Mouse (Mus musculus) embryo, embryonic 10.5 days (tissue): Measurements from ENCODE around the gene Hfe.
"Not testable (repeated sequence)": the region's sequence is repeated elsewhere in the genome, so short reads cannot be mapped to it uniquely, and the experiment has no call there.

Experiments
- DNase-seq: peaks from one replicate; pipeline ENCODE4 v3.0.0-alpha.2; 2015; ENCODE audit warnings: low spot score

Hfe gene

DNA sequence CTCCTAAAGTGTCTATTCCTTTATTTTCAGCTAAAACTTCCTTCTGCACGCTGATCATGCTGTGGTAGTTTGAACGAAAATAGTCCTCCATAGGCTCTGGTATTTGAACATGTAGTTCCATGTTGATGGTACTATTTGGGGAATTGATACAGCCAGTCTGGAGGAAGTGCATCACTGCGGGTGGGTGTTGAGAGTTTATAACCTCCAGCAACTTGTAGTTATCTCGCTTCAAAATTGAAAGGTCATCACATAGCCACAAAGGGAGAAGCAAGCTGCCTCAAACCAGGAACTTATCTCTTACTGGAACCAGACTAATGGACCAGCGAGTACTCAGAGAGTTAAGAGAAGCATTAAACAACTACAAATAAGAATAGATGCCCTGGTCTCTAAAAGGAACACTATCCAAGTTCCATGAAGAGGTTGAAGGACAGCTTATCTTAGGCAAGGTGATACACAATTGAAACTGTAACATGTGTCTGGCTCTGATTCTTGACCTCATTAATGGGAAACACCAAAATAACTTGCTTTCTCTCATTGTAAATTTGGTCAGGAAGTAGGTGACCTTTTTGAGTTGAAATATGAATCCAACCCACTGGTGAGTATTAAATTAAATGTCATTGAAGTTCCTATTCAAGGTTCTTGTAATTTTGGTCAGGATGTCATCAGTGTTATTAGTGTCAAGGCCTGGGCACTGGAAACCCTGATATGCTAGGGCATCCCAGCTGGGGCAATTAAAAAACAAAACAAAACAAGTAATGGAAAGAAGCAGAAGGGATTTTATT, 5.8 kb upstream of the Hfe start:
- DNase-seq: no peak

DNA sequence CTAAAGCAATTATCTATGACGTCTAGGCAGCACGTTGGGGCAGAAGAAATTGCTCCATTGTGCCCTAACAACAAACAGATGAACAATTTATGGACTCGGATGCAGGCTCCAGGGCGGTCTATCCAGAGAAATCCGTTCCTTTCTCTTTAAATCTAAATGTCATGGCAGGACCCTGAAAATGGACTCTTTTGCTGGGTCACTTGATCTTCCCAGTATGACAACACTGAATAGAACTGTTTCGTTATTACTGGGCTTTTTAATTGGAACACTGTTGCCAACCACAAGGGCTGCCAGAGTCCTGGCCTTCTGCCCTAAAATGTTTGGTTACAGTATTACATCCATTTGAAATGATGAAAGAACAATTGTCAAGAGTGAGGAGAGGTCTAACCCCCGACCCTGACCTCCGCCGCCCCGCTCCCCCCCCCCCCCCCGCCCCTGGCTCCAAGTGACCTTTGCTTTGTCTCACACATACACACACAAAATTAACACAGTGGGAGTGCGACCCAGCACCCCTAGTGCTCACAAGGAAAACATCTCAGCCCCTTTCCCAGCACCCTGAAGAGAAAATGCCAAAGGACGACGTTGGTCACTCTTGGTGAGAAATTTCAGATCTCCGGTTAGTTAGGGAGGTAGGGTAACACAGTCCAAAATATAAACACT, 810 bp downstream of the Hfe start:
- no peak for DNase-seq

DNA sequence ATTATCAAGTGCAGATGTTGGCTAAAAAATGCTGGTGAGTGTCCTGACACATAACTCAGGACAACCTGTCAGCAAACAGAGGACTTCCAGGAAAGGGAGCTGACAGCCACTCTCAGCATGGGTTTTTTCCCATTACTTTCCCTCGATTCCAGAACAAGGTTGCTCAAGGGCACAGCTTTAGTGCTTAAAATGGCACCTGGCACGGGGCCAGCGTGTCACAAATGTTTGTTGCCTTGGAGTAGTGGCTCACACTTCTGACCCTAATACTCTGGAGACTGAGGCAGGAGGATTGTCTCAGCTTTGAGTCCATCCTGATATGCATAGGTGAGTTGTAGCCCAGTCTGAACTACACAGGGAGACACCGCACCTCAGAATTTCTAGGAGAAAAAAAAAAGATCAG, 2.0 kb downstream of the Hfe start:
- no peak for DNase-seq

DNA sequence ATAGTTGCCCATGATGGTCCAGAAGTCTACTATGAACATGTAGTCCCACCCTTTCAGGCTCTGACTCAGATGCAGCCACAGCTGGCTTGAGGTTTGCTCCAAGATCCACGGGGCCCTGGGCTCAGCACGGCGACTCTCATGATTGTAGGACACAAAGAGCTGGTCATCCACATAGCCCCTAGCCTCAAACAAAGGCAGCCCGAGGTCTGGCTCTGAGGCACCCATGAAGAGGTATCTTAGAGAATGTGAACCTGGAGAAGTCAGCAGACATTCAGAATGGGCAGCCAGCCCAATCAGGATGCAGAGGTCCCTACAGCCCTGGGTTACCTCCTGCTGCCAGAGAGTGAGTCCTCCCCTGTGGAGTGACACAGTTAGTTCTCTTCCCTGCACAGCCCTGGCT, 2.6 kb downstream of the Hfe start:
- no peak for DNase-seq

DNA sequence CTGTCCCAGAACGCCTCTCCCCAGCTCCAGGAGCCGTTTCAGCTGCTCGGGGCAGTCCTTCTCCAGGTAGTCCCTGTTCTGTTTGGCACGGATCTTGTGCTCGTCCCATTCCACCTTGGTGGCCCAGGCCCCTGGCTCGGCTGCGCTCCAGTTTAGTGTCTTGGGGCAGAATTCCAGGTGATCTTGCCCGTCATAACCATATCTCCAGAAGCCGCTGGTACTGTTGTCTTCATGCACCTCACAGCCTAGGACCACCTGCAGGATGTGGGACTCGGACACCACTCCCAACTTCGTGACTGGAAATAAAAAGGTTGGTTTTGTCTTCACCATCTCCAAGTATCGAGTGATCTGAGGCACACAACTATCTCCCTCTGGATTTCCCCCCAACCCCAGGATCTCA, 3.9 kb downstream of the Hfe start:
- no peak for DNase-seq

DNA sequence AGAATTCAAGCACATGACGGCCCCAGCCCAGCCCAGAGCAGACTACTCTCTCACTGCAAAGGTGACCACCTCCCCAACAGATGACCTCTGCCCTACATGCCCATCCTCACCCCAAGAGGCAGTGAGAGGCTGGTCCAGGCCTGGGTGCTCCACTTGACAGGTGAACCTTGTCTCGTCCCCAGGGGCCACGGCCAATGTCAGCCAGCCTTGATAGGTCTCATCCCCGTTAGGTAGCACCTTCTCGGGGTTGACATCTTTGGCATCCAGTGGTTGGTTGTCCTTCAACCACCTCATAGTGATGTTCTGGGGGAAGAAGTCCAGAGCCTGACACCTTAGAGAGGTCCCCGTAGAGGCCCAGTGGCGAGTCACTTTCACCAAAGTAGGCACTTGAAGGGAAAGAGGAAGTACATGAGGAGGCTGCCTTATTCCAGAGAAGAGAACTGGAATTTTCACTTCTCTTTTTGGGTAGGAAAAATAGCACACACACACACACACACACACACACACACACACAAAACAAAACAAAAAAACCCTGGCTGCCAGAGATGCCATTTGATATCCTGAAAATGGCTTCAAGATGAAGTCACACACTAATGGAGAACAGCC, 4.8 kb downstream of the Hfe start:
- no peak for DNase-seq

DNA sequence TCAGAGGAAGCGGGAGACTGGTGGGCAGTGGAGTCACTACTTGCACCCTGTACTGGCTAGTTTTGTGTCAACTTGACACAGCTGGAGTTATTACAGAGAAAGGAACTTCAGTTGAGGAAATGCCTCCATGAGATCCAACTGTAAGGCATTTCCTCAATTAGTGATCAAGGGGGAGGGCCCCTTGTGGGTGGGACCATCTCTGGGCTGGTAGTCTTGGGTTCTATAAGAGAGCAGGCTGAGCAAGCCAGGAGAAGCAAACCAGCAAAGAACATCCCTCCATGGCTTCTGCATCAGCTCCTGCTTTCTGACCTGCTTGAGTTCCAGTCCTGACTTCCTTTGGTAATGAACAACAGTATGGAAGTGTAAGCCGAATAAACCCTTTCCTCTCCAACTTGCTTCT, 7.9 kb downstream of the Hfe start:
- DNase-seq: not testable (repeated sequence)

DNA sequence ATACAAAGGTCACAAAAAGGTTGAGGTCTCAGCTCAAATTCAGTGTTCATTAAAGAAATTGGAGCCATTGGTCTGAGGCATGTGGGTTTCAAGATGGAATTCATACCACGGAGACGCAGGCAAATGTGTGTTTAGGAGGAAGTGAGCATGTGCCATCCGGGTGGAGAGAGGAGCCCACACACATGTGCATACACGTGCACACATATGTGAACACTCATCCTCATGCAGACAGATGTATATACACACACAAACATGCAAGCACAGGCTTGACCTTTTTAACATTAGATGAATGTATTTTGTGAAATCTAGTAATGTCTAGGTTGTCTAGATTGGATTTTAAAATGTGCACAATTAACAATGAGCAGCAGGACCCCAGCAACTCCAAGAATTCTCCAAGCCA, 8.4 kb downstream of the Hfe start:
- DNase-seq: no peak

DNA sequence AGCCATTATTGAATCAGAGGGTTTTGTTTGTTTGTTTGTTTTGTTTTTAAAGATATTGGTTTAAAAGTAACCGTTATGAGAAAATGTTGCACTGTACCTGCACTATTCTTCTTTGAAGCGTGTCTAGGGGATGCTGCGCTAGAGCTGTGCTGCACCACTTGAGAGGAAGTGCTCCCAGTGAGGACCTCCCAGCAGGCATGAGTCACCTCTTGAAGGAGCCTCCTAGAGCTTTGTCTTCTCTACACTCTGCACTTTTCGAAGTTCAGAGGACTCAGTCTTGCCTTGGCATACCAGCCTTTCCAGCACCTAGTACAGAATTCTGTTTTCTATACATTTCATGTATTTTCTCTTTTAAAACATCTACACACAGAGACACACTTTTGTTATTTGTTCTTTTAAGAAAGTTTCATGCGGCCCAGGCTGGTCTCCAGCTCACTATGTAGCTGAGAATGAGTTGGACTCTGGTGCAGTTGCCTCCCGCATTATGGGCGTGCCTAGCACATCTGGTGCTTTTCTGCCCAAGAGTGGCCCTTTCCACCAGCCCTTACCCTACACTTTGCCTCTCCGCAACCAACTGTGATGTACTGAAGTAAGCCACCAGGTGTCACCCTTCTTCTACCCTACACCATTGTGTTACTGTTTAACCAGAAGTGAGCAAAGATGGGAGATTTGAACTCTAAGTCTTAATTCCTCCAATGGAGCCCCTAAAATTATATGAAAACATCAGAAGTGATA, 9.7 kb downstream of the Hfe start:
- DNase-seq: peak; percentile 92

DNA sequence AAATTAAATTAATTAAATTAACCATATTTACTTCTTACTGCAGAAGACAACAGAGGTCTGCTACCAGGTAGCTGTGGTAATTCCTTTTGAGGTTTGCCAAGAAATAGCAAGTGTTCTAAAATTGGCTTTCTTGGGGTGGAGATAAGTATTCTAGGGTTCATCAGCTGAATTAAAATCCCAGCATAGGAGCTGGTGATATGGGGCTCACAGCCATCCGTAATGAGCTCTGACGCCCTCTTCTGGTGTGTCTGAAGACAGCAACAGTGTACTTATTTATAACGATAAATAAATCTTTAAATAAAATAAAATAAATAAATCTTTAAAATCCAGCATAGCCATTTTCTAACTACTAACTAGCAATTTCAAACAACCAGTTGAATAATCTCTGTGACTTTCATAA, 10.9 kb downstream of the Hfe start:
- DNase-seq: no peak

DNA sequence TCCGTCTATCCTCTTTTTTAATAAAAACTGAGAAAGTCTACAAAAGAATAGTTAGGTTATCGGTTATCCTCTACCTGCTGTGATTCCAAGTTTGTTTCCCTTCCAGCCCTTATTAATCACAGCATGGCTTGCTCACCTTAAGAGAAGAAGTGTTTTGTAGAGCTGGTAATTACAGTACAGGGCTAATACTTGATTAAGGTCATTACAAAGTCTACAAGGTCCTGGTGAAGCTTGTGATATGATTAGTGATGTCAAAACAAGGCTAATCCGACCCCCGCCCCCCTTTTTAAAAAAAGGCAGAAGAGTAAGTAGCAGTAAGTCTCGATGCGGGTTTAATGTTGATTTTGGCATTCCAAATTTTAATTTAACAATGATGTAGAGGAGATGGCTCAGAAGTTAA, 11.7 kb downstream of the Hfe start:
- no peak for DNase-seq

DNA sequence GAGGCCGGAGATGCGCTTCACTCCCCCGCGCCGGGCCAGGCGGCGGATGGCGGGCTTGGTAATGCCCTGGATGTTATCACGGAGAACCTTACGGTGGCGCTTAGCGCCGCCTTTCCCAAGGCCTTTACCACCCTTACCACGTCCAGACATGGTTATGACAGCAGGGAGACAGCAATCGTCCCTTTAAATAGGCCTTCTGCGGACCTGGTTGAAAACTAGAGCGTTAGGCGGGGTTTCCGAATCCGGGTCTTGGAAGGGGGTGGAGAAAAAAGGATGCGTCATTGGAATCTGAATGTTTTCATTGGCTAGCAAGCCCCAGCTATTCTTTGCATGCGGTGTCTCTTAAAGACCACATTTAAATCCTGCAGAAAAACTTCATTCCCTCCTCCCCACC, 12.4 kb downstream of the Hfe start, which contains the start of gene Hist1h4c:
Hist1h4c (minus strand) TSS at position 155 of the 394 bp plus-strand sequence.
- peak; percentile 99 for DNase-seq

DNA sequence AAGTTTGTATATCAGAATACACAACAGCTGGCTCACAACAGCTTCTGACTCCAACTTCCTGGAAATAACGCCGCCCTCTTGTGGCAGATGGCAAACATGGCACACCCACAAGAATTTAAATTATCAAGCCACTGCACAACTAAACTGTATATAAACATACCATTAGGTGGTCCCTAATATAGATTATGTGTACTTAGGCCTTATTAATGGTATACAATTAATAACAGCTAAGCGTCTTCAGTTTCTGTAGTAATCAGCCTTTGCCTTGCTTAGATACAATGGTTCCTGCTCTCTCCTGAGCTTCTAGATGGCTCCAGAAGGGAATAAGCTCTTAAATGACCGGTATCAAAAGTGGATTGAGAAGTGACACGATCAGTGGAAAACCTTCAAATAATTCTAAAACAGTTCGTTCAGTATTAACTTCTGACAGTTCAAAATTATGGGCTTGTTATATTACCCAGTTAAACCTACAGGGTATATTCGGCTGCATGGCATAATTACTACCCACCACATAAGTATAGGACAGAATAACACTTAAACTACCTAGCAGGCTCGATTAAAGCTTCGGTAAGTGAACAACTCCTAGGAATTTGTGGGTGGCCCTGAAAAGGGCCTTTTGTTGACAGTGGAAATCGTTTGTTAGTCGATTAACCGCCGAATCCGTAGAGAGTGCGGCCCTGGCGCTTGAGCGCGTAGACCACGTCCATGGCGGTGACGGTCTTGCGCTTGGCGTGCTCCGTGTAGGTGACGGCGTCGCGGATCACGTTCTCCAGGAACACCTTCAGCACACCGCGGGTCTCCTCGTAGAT, 13.0 kb downstream of the Hfe start:
- DNase-seq: peak; percentile 91

DNA sequence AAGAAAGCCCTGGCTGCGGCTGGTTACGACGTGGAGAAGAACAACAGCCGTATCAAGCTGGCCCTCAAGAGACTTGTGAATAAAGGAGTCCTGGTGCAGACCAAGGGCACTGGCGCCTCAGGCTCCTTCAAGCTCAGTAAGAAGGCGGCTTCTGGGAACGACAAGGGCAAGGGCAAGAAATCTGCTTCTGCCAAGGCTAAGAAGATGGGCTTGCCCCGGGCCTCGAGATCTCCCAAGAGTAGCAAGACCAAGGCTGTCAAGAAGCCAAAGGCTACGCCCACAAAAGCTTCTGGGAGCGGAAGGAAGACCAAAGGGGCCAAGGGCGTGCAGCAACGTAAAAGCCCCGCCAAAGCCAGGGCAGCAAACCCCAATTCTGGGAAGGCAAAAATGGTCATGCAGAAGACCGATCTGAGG, 14.6 kb downstream of the Hfe start:
- DNase-seq: no peak

DNA sequence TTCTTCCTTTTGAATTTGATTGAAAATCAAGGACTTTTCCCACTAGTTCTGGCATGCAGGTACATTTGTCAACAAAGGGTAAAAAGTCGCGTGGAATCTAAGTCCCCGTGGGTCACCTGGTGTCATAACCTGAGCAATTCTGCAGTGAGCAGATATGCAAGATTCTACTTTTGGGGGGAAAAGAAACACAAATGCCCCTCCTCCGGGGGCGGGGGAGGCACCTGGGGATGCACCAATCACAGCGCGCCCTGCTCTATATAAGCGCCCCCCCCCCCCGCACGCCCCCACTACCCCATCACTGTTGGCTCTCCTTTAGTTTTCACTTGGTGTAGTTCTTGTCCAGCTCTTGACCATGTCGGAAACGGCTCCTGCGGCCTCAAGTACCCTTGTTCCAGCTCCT, 15.1 kb downstream of the Hfe start, which contains the start of gene Hist1h1t:
Hist1h1t (plus strand) TSS at position 301 of the 400 bp plus-strand sequence.
- no peak for DNase-seq

DNA sequence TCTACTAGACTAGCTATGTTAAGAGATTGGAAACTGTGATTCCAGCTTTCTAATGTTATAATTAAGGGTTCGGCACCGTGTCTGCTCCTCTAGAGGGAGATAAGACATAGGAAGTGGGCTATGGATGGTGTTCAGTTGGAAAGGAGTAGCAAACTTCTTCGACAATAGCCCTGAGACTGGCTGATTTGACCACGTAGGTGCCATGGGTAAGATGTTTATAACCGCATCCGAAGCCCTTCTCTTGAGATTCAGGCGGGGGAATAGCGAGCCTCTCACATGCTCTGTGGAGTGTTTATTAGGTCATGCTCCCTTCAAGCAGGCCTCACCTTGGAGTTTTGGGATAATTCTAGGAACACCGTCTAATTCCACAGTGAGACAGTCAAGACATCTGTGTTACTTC, 15.7 kb downstream of the Hfe start:
- DNase-seq: no peak

DNA sequence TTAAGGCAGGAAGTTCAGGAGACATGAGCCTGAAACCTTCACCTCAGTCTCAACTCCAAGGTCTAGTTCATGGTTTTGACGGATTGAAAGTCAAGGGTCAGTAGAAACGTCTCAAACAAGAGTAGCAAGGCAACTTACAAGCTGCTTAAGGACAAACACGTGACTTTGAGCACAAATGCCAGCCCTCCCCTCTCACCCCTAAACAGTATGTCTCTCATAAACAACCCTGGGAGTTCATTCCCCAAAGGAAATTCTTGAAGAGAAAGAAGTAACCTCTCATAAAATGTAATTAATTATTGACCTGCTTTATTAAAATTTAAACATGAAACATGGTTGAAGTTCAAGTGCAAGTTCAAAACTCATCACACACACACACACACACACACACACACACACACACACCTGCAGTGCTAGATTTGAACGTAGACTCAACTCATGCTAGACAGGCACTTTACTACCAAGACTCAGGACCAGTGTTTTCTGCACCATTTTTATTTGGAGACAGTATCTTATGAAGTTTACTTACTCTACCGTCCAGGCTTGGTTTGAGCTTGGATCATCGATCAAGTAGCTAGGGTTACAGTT, 16.7 kb downstream of the Hfe start:
- DNase-seq: no peak

DNA sequence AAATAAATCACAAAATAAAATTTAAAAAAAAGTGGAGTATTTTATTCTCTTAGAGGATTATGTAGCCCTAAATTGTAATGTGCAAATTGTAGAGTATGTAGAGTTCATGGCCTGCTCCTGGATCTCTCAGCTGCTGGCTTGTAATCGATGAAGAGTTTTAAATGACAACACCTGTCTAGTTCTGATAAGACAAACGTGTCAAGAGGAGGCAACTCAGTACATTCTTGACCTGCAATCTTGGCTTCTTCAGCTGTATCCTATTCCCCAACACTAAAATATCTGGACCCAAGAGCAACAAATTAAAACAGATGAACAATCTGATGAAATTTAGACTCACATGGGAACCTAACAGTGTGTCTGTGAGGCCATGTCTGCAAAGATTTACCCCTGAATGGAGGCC, 21.2 kb downstream of the Hfe start:
- no peak for DNase-seq

DNA sequence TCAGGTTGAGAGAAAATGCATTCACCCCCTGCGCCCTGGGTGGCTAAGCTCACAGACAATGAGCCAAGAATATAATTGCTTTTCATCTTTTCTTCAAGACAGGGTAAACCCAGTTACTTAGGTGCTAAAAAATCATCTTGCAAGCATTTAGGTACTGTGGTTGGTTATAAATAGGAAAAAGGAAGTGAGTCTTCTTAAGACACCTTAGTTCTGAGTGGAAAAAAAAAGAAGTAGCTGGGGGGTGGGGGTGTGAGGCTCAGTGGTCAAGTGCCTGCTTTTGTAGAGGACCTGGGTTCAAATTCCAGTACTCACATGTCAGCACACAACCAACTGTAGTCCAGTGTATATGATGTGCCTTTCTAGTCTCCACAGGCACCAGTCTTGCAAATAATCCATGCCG, 21.7 kb downstream of the Hfe start:
- DNase-seq: no peak

DNA sequence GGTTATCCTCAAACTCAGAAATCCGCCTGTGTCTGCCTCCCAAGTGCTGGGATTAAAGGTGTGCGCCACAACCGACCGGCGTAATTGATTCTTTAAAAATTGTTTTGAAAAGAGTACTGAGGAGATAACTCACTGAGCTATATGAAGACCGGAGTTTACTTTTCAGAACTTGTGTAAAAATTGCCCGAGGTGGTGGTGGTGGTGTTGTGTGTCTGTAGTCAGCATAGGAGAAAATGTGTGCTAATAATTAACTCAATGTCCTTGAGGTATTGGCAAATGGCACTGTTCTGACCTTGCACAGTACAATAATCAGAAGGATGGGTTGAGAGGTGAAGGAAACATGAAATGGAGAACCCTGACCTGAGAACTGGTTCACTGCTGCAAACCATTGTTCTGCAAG, 22.7 kb downstream of the Hfe start:
- DNase-seq: no peak

DNA sequence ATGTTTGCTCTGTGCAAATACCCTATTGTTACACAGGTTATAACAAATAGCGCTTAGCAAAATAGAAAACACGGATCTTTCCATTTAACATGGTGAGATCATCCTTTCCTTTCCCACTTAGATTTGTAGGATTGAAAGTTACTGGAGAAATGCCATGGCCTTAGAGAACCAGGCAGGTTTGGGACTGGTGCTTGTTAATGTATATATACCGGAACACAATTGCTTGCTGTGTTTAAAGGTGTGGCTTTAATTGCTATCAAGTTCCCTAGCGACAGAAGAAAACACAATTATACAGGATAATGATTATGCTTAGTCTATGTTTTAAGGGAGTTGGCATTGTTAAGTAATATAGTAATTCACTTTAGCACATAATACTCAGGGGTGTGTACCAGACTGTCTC, 23.5 kb downstream of the Hfe start:
- no peak for DNase-seq
